Mouse (Mus musculus) gastrocnemius, postnatal 4 days (tissue): ENCODE measurements around the gene Plcd3. TPM values are rescaled to one million over a fixed set of nuclear protein-coding genes. Genes with fewer than 3 reads are reported as not detected.

ENCODE experiments used
- DNase-seq, 2 experiments: peaks; one replicate each; pipeline ENCODE4 v3.0.0; 2021 to 2022; ENCODE audit warnings: low spot score in 2 of 2, mixed read lengths in 2 of 2
- total RNA-seq, 2 experiments: library from RNA; stranded (reverse); gene quantifications; 2 replicates each; pipeline ENCODE4 v1.2.3; 2021

The Plcd3 gene
- total RNA-seq, 2 experiments from 2014 or later, result 9.3 to 12.4 TPM

DNA sequence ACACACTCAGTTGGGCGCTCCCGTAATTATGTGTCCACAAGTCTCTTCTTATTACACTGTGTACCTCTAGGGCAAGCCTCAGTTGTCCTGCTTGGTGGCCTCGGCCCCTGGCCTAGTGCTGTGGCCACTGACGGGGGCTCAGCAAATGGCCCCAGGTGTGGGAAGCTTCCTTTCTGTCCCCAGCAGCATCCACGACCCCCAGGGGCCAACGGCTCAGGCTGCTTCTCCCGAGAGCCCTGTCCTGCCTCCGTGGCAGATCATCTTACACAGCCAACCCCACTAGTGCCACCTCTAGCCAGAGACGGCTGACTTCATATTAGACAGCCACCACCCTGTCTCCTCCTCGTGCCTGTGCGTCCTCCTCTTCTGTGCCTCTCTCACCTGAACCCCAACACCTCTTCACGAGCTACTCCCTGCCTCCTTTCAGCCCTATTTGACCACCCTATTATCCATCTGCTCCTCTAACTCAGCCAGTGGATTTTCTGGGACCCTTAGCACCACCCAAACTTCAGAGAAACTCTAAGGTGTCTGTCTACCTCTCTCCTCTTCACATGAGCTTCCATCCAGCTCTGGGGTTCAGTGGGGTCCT is 2.0 kb downstream of the Plcd3 start:
- DNase-seq, result no peak

DNA sequence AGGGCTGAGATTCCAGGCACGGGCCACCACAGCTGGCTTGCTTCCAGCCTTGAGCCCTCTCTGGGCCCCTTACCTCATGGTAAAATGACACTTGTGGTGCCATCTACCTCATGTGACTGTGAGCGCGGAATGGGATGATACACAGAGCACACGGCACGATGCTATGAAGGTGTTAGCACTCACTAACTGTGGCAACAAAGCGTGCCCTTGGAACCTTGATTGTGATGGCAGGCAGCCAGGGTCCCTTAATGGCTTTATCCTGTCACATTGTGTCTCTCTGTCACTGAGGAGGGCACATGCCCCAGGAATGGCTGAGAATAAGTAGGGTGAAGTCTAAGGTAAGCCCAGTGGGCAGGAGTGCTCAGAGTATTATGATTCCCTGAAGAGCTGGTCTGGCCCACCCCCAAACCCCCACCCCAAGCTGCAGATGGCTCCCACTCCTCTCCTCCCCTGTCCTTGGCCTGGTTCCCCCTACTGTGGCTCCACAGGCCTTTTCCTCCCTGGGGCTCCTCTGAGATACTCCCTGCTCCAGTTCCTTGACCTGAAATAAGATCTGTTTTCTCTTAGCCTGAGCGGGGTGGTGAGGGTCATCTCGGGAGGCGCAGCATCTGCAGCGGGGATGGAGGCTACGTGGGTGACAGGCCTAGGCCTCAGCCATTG is 2.8 kb downstream of the Plcd3 start:
- DNase-seq, result no peak

DNA sequence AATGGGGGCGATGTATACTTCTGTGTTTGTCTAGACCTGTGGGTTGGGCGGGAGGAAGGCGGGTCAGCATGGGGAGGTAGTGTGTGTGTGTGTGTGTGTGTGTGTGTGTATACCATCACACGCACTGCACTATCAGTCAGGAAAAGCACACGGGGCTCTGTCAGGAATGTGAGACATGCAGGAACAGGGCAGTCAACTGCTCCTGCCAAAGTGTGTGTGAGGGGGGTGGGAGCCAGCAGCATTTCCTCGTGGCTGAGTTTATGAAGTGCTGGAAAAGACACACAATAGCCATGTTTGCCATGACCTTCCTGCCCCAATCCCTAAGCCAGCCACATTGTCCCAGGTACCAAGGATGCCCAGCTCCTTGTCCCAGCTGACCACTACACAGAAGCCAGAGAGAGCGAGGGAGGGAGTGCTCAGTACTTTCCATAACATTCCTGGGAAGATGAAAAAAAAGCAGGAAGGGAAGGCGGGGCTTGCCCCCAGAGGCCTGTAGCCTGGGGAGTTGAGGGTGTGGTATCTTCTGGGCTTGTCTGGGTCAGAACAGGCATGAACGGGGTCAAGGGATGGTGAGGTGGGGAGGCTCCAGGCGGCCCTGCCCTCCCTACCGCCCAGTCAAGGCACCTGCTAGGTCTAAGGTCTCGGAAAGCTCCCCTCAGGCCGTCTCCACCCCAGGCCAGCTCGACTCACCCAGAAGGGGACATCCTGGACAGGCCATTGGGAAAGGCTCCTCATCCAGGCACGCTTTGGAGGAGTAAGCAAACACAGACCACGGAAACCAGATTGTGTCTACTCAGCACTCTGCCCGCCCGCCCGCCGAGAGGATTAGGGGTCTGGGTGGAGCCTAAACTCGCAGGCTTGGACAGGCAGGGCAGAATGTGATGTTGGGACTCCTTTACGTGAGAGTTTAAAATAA is 4.2 kb downstream of the Plcd3 start:
- DNase-seq, result peak in 1 of 2 experiments; percentile 8

DNA sequence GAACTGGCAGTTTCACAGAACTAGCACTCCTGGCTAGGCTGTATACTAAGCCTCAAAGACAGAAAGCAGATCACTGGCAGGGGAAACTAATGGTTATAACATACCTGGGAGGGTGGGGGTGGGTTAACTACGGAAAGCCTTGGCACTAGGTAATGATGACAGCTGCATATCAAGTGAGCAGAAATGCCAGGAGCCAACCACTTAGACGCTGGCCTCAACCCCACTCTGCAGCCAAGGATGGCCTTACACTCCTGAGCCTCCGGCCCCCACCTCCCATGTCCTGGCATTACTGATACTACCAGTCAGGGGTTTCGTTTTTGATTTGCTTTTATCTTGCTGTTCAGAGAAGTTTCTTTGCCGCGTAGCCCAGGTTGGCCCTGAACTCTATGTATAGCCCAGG is 5.7 kb downstream of the Plcd3 start:
- peak in 1 of 2 experiments; percentile 13 for DNase-seq

DNA sequence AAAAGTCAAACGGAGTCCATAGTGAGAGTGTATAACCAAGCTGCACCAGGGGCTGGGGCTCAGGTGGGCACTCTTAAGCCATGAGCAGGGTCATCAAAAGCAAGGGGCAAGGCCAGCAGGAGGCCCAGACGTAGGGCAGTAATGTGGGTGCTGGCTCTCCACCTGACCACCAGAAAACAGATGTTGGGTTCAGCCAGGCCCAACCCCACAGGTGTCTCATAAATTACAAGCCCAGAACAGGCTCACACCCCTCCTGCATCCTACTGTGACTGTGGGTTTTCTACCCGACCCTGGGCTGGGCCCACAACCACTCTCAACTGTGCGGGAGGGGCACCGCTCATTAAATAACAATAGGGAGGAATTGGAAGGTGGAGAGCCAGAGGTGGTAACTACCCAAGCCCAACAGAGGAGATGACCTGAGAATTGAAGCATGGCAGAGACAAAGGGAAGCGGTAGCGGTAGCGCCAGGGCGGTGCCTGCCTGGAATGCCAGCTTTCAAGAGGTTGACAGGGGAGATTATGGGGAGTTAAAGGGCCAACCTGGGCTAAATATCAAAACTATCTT is 6.3 kb downstream of the Plcd3 start:
- DNase-seq, result no peak

DNA sequence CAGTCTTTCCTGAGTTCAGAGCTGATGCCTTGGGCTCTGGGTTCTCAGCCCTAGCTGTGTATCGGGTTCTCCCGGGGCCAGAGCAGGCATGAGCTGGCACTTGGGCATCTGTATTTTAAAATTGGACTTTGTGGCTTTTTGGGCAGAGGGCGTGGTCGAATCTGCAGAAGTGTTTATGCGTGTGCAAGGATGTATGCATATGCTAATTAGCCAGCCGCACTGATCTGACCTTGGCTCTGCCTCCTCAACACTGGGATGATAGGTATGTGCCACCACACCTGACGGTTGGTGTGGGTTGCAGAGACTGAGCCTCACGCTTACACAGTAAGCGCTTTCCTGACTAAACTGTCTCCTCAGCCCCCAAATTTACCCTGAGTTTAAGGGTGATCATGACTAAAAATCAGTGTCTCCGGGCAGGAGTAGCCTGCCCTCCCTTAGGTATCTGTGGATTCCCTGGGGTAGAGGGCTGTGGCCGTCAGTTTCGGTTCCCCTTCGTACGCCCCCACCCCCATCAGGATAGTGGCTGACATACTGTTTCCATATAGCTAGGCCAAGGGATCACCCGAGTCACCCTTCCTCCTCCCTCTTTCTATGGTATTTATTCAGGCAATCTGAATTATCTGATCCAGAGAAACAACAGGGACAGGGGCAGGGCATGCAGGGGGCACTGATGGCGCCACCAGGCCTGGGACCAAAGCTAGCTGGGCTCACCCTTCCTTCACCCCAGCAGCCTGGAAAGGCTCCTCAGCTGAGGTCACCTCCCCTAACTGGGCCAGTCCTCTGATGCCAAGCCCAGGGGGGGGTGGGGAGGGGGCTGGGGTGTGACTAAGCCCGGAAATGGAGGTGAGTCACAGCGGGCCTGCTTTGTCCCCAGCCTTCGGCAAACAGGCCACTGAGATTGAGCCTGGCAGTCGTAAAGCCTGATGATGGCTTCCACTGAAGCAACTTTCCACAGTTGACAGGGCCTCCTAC is 7.3 kb downstream of the Plcd3 start:
- DNase-seq, result peak in 1 of 2 experiments; percentile 15

DNA sequence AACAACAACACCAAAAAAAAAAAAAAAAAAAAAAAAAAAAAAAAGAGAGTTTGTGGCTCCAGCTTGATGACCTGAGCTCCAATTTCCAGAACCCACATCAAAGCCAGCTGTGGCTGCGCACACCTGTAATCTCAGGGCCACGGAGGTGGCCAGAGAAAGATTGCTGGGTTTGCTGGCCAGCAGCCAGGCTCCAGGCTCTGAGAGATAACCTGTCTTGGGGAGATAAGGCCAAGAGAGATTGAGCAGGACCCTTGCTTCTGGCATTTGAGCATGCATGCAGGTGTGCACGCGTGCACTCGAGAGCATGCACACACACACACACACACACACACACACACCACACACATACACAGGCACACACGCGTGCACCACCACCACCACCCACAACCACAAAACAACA is 8.2 kb downstream of the Plcd3 start:
- no peak for DNase-seq

DNA sequence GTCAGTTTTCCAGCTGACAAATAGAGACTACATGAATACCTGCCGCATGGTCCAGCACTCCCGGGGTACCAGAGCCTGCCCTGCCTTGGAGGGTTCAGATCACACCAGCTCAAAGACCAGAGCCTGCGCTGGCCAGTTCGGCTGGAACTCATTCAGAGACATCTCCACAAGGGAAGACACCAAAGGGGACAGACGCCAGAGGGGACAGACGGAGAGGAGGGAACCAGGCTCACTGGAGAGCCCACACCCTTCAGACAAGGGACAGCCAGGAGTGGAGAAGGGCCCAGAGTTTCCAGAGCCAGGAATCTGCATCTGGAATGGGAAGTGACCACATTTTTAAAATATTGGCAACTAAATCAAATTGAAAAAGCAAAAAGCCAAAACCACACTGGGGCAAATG is 19.8 kb downstream of the Plcd3 start:
- no peak for DNase-seq

DNA sequence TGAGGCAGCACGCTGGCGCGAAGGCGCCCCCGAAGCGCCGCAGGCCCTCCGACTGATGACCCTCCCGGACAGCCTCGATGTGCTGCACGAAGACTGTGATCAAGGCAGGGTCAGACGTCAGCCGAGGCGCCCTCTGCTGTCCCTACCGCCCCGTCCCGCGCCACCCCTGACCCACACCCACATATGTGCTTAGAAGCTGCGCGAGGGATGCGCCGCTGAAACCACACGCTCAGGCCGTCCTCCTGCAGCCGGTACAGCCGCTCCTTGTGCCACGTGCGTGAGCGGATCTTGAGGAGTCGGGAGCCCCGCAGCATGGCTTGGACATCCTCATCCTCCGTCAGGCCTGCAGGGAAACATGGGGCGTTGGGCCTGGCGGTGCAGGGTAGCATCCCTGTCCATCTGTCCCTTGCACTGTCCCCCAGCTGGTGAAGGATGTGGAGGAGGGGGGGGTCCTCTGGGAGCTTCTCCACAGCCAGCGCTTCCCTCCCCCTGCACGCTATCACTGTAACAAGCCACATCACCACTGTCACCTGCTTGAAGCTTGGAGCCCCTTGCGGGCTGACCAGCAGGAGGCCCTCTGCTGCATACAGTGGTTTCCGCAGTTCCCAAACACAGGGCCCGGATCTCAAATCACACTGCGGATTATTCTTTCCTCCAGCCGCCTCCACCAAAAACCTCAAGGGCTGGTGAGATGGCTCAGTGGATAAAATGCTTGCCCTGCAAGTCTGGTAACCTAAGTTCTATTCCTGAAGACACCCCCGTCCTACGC is 21.0 kb downstream of the Plcd3 start:
- no peak for DNase-seq

DNA sequence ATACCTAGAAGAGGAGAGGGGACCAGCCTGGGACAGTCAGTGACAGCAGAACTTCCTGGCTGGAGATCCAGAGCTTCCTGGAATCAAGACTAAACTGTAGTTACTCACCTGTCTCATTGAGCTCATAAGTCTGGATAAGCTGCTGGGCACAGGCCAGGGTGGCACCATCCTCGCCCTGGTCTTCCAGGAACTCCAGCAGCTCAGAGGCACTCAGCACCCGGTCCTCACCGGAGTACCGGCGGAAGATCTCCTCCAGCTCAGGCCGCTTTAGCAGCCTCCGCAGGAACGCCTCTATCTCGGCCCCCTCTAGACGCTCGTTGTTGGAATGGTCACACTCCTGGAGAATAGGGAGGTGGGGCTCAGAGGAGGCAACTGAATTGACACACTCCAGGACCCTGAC is 23.3 kb downstream of the Plcd3 start:
- DNase-seq, result no peak

DNA sequence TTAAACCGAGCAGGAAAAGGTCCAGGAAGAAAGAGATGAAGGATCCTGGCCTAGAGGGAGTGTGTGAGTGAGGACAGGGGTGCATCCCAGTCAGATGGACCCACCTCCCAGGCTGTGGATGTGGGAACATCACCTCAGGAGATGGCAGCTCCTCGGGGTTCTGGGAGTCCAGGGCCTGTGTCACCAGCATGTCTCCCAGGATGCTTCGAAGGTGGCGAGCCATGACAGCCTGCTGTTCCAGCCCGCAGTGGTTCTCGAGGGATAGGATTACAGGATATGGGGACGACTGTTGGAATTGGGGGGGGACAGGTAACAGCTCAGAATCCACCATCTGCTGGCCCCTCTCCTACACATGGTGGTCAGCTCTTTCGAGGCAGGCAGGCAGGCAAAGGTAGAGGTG is 24.9 kb downstream of the Plcd3 start:
- DNase-seq, result no peak

DNA sequence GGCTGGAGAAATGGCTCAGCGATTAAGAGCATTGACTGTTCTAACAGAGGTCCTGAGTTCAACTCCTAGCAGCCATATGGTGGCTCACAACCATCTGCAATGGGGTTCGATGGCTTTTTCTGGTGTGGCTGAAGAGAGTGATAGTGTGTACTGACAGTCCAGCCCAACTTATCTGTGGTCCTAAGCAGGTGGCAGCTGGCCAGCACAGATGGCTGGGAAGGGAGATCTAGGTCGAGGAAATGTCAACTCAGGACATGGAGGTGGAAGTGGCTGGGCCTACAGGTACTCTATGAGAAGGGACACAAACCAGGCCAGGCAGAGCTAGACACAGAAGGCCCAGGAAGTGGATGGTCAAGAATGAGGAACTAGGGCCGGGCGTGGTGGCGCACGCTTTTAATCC is 25.4 kb downstream of the Plcd3 start:
- no peak for DNase-seq

DNA sequence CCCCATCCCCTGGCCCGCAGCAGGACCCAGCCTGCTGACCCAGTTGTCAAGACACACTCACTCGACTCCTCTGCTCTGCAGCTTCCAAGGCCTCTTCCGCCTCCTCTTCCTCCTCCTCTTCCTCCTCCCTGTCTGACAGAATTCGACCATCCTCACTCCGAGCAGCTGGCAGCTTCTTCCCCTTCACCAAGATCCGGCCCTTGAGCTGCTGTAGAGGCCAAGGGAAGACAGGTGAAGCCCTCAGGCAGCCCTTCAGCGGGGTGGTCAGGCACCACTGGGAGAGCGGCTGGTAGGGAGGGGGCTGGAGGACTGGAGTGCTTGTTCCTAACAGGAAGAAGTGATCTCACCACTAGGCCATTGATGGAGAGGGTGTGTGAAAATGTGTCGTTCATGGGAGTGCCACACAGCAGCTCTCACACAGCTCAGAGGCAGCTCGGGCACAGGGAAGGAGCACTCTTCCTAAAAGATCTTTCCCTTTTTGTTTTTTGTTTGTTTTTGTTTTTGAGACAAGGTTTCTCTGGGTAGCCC is 26.6 kb downstream of the Plcd3 start:
- no peak for DNase-seq

DNA sequence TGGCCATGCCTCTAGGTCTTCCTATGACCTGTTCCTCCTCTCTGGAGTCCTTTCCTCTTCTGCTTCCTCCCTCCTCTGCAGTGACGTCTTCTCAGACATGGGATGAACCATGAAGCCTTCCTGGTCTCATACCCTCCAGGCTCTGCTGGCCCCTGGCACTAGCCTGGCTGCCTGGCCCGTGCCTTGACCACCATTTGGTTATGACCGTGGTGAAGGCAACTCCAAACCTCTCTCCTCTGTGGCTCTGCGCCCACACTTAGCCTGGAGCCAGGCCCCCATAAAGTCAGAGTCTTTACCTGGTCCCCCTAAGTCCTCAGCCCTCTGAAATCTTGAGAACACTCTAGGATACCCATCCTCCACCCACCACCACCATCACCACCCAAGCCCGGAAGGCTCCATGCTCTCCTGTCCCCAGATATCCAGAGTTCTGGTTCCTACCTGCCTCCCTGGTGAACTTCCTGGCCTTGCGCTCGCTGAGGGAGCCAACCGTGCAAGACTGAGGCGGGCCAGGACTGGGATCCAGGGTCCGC is 27.3 kb downstream of the Plcd3 start:
- no peak for DNase-seq

DNA sequence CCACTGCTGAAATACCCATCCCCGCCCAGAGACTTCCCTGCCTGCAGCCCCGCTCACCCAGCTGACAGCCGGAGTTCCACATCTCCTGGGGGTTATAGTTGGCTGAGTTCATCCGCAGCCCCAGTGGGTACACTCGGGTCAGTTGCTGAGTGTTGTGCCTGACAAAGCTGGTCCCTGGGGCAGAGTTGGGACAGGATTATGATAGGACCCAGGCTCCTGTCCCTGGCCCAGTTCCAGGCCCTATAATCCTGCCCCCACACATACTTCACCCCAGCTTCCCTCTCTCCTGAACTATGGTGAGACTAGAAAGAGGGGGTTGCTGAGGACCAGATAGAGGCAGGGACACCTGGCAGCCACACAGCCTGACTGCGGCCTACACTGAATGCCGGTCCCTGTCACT is 27.8 kb downstream of the Plcd3 start:
- no peak for DNase-seq

DNA sequence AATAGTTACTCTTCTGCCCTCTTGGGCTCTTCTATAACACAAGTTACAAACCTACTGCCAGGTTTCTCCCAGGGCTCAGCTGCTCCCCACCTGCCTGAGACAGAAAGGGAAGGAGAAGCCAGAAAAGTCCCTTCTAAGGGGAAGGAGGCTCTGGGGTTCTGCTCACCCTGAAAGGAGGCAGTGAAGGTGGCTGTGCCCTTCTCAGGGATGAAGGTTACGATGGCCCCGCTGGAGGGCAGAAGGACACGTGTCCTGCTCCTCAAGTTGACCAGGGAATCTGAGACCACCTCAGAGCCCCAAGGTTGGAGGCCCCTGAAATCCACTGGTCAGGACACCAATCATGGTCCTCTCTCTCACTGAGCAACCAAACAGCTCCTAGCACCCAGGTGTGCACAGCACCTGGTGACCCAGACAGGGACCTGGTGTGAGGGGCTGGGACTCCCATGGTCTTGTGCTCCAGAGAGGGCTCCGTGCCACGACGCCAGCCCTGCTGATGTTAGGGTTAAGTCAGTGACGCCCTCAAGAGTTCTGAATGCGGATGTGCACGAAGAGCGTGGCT is 31.1 kb downstream of the Plcd3 start:
- no peak for DNase-seq

DNA sequence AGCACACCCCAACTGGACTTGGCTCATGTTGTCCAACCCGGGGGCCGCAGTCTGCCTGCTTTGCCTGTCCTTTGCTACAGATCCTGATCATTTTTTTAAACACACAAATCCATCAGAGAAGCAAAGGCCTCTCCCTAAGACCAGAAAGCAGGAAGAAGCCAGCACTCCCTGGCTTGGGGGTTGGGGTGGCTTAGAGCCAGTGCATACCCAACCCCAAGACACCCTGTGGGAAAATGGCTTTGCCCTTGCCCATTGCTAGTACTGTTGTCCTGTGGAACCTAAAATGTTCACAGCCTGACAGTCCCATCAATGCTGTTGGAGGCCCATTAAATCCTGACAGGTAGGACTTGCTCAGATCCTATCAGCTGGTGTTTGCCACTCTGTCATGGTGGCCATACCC is 31.7 kb downstream of the Plcd3 start:
- no peak for DNase-seq

DNA sequence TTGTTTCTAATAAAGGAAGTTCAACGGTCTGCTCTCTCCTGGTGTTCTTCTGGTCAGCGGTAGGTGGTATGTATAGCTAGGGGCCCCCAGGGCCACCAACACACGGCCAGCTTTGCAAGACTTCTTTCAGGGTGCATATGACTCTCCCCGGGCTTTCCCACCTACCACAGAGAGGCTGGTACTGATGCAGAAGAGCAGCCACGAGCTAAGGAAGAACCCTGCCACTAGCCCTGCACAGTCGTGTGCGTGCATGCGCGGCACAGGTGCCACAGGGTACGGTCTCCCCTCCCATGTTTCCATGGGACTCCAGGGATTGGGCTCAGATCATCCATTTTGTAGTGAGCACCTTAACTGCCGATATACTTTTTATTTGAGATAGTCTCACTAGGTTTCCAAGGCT is 32.6 kb downstream of the Plcd3 start:
- DNase-seq, result no peak

DNA sequence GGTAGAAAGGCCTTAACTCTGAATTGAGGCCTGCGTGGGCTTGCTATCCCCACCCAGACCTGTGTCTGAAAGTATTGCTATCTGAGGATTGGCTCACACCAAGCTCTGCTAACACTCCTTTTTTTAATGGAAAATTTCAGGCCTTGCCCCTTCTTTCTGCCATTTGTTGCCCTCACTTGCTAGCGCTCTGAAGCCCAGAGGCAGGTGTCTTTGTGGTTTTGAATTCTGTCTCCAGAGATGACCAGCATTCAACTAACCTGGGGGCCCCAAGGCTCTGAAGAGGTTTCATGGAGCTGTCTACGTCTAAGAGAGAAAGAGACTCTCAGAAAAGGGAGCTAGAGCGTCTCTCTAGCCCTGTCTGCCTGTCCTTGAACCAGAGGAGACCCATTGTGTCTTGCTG is 33.2 kb downstream of the Plcd3 start:
- DNase-seq, result no peak
